Mouse (Mus musculus) kidney, adult 2 months (tissue): ENCODE data around the gene Eral1.

Experiments used
- CTCF ChIP-seq: fragments of 200-500 bp; conservative IDR thresholded peaks from 2 replicates; pipeline ENCODE4 v1.5.1; 2011; ENCODE audit warnings: low read depth, mild to moderate bottlenecking, control low read depth, low read length, moderate library complexity, mixed read lengths; ENCODE audit not compliant: insufficient read depth, insufficient read length
- POLR2A ChIP-seq: fragments of 200-500 bp; IDR thresholded peaks from one replicate; pipeline ENCODE4 v1.6.1; 2011; ENCODE audit warnings: low read depth, low read length, control low read depth

DNA sequence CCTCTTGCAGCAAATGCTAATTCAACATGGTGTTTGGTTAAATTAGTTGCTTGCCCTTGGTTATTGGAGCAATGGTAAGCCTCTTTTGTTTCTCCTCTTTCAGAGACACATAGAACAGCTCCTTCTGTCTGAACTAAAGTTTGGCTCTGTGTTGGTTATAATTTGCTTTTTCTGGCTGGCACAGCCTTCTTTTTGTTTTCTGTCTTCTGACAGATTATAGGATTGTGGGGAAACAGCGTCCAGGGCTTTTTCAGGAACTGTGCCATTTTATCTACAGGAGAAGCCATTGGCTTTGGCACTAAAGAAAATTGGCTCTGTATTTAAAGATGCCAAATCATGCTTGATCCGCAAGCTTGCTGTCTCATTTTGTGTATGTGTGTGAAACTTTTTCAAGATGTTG, 33.4 kb upstream of the Eral1 start:
- TF ChIP-seq CTCF (no peak), POLR2A (no peak)
